Mouse (Mus musculus): ENCODE results near the gene Notum. TPM values are rescaled to one million over a fixed set of nuclear protein-coding genes. Genes with fewer than 3 reads are reported as not detected.

Gene Notum
- polyA plus RNA-seq, 1 experiment from 2014 or later, result 1.3 TPM

GRCm38 (mm10) chr11:120666617-120667016 lies 5.6 kb upstream of the Notum start:
- Histone ChIP-seq H3K4me3 (replicated peaks; ENCODE audit: low read depth, low read length) (no peak overlapping the region), H3K9me3 (ENCODE audit: control insufficient read depth, low read length) (no peaks in the 10 kb centered on the region), H3K9ac (replicated peaks; ENCODE audit: low read length) (0 out of 2 replicates have a peak overlapping the region, but pooled peaks have one; percentile 20), H3K27me3 (ENCODE audit: control insufficient read depth, insufficient read depth, low read length) (peaks cover 15% of the 10 kb centered on the region), H3K27ac (replicated peaks; ENCODE audit: low read depth, low read length) (no peak overlapping the region), H3K4me2 (ENCODE audit: low read length) (no peak overlapping the region), H3K36me3 (ENCODE audit: control insufficient read depth, insufficient read depth, low read length) (no peaks in the 10 kb centered on the region), H3K4me1 (ENCODE audit: control insufficient read depth, insufficient read depth, low read length) (no peaks in the 10 kb centered on the region)
- 10% methylated on average over 3 of the region's 3 CpGs for WGBS
- DNase-seq, result peak; percentile 18
- no peak for ATAC-seq (ENCODE audit: low FRiP score, low TSS enrichment)

- Histone ChIP-seq H3K9ac (replicated peaks; ENCODE audit: low read length) (no peak overlapping the region), H3K9me3 (ENCODE audit: control insufficient read depth, low read length) (no peaks in the 10 kb centered on the region), H3K27ac (replicated peaks; ENCODE audit: low read depth, low read length) (no peak overlapping the region), H3K27me3 (ENCODE audit: control insufficient read depth, insufficient read depth, low read length) (peaks cover 27% of the 10 kb centered on the region), H3K4me2 (ENCODE audit: low read length) (no peak overlapping the region), H3K4me3 (replicated peaks; ENCODE audit: low read depth, low read length) (no peak overlapping the region), H3K4me1 (ENCODE audit: control insufficient read depth, insufficient read depth, low read length) (peaks cover 8% of the 10 kb centered on the region; the same call in 1 of the 2 replicates), H3K36me3 (ENCODE audit: control insufficient read depth, insufficient read depth, low read length) (no peaks in the 10 kb centered on the region)
- no peak for ATAC-seq (ENCODE audit: low FRiP score, low TSS enrichment)
- no peak for DNase-seq
- 70% methylated on average over 3 of the region's 3 CpGs for WGBS
These were observed 4.4 kb upstream of the Notum start for GRCm38 (mm10) chr11:120665406-120665805.

GRCm38 (mm10) chr11:120663714-120664113 lies 2.7 kb upstream of the Notum start:
- Histone ChIP-seq H3K9me3 (ENCODE audit: control insufficient read depth, low read length) (no peaks in the 10 kb centered on the region), H3K4me3 (replicated peaks; ENCODE audit: low read depth, low read length) (no peak overlapping the region), H3K4me2 (ENCODE audit: low read length) (no peak overlapping the region), H3K4me1 (ENCODE audit: control insufficient read depth, insufficient read depth, low read length) (peaks cover 11% of the 10 kb centered on the region; the same call in 1 of the 2 replicates), H3K9ac (replicated peaks; ENCODE audit: low read length) (no peak overlapping the region), H3K36me3 (ENCODE audit: control insufficient read depth, insufficient read depth, low read length) (no peaks in the 10 kb centered on the region), H3K27ac (replicated peaks; ENCODE audit: low read depth, low read length) (no peak overlapping the region), H3K27me3 (ENCODE audit: control insufficient read depth, insufficient read depth, low read length) (peaks cover 44% of the 10 kb centered on the region)
- DNase-seq, result no peak
- no peak for ATAC-seq (ENCODE audit: low FRiP score, low TSS enrichment)
- 48% methylated on average over 5 of the region's 5 CpGs for WGBS

- Histone ChIP-seq H3K27ac (replicated peaks; ENCODE audit: low read depth, low read length) (no peak overlapping the region), H3K9ac (replicated peaks; ENCODE audit: low read length) (no peak overlapping the region), H3K36me3 (ENCODE audit: control insufficient read depth, insufficient read depth, low read length) (no peaks in the 10 kb centered on the region), H3K4me3 (replicated peaks; ENCODE audit: low read depth, low read length) (no peak overlapping the region), H3K9me3 (ENCODE audit: control insufficient read depth, low read length) (no peaks in the 10 kb centered on the region), H3K4me2 (ENCODE audit: low read length) (no peak overlapping the region), H3K4me1 (ENCODE audit: control insufficient read depth, insufficient read depth, low read length) (peaks cover 11% of the 10 kb centered on the region; the same call in 1 of the 2 replicates), H3K27me3 (ENCODE audit: control insufficient read depth, insufficient read depth, low read length) (peaks cover 50% of the 10 kb centered on the region)
- DNase-seq (peak; percentile 6), ATAC-seq (ENCODE audit: low FRiP score, low TSS enrichment) (no peak)
- 20% methylated on average over 6 of the region's 6 CpGs for WGBS
These were observed 1.8 kb upstream of the Notum start for GRCm38 (mm10) chr11:120662759-120663158.

GRCm38 (mm10) chr11:120660301-120661075 lies 487 bp downstream of the Notum start:
- H3K4me3 ChIP-seq (replicated peaks; ENCODE audit: low read depth, low read length), result peak overlapping the region; percentile 31
- WGBS, result under 1% methylated on average over 93 of the region's 95 CpGs

GRCm38 (mm10) chr11:120659509-120660300 lies 1.3 kb downstream of the Notum start:
- Histone ChIP-seq H3K27ac (replicated peaks; ENCODE audit: low read depth, low read length) (no peak overlapping the region), H3K4me2 (ENCODE audit: low read length) (peak overlapping the region; percentile 57), H3K36me3 (ENCODE audit: control insufficient read depth, insufficient read depth, low read length) (no peaks in the 10 kb centered on the region), H3K27me3 (ENCODE audit: control insufficient read depth, insufficient read depth, low read length) (peaks cover 50% of the 10 kb centered on the region), H3K4me3 (replicated peaks; ENCODE audit: low read depth, low read length) (peak overlapping the region; percentile 31), H3K9me3 (ENCODE audit: control insufficient read depth, low read length) (no peaks in the 10 kb centered on the region), H3K4me1 (ENCODE audit: control insufficient read depth, insufficient read depth, low read length) (peaks cover 11% of the 10 kb centered on the region; the same call in 1 of the 2 replicates), H3K9ac (replicated peaks; ENCODE audit: low read length) (0 out of 2 replicates have a peak overlapping the region, but pooled peaks have one; percentile 34)
- ATAC-seq (ENCODE audit: low FRiP score, low TSS enrichment) (no peak), DNase-seq (peak; percentile 7)
- WGBS, result 2% methylated on average over 48 of the region's 50 CpGs

More at GRCm38 (mm10) chr11:120660301-120661075, 487 bp downstream of the Notum start:
- Histone ChIP-seq H3K4me1 (ENCODE audit: control insufficient read depth, insufficient read depth, low read length) (peaks cover 11% of the 10 kb centered on the region; the same call in 1 of the 2 replicates), H3K9me3 (ENCODE audit: control insufficient read depth, low read length) (no peaks in the 10 kb centered on the region), H3K27ac (replicated peaks; ENCODE audit: low read depth, low read length) (no peak overlapping the region), H3K36me3 (ENCODE audit: control insufficient read depth, insufficient read depth, low read length) (no peaks in the 10 kb centered on the region), H3K4me2 (ENCODE audit: low read length) (peak overlapping the region; percentile 57), H3K27me3 (ENCODE audit: control insufficient read depth, insufficient read depth, low read length) (peaks cover 50% of the 10 kb centered on the region), H3K9ac (replicated peaks; ENCODE audit: low read length) (peak overlapping the region; percentile 34; the same call in 1 of the 2 replicates)
- peak; percentile 61 for DNase-seq
- ATAC-seq (ENCODE audit: low FRiP score, low TSS enrichment), result no peak

GRCm38 (mm10) chr11:120658876-120659410 lies 2.0 kb downstream of the Notum start:
- Histone ChIP-seq H3K4me1 (ENCODE audit: control insufficient read depth, insufficient read depth, low read length) (peaks cover 11% of the 10 kb centered on the region; the same call in 1 of the 2 replicates), H3K36me3 (ENCODE audit: control insufficient read depth, insufficient read depth, low read length) (no peaks in the 10 kb centered on the region), H3K9me3 (ENCODE audit: control insufficient read depth, low read length) (no peaks in the 10 kb centered on the region), H3K9ac (replicated peaks; ENCODE audit: low read length) (no peak overlapping the region), H3K27me3 (ENCODE audit: control insufficient read depth, insufficient read depth, low read length) (peaks cover 50% of the 10 kb centered on the region), H3K27ac (replicated peaks; ENCODE audit: low read depth, low read length) (no peak overlapping the region), H3K4me2 (ENCODE audit: low read length) (peak overlapping the region; percentile 3; the same call in 1 of the 2 replicates), H3K4me3 (replicated peaks; ENCODE audit: low read depth, low read length) (0 out of 2 replicates have a peak overlapping the region, but pooled peaks have one; percentile 31)
- WGBS, result 3% methylated on average over 24 of the region's 24 CpGs
- peak; percentile 78 for DNase-seq
- ATAC-seq (ENCODE audit: low FRiP score, low TSS enrichment), result no peak

GRCm38 (mm10) chr11:120657301-120657700 lies 3.7 kb downstream of the Notum start:
- DNase-seq, result no peak
- Histone ChIP-seq H3K27me3 (ENCODE audit: control insufficient read depth, insufficient read depth, low read length) (peaks cover 42% of the 10 kb centered on the region), H3K27ac (replicated peaks; ENCODE audit: low read depth, low read length) (no peak overlapping the region), H3K9ac (replicated peaks; ENCODE audit: low read length) (no peak overlapping the region), H3K4me3 (replicated peaks; ENCODE audit: low read depth, low read length) (no peak overlapping the region), H3K36me3 (ENCODE audit: control insufficient read depth, insufficient read depth, low read length) (no peaks in the 10 kb centered on the region), H3K4me2 (ENCODE audit: low read length) (no peak overlapping the region), H3K9me3 (ENCODE audit: control insufficient read depth, low read length) (no peaks in the 10 kb centered on the region), H3K4me1 (ENCODE audit: control insufficient read depth, insufficient read depth, low read length) (peaks cover 11% of the 10 kb centered on the region; the same call in 1 of the 2 replicates)
- 90% methylated on average over 4 of the region's 4 CpGs for WGBS
- ATAC-seq (ENCODE audit: low FRiP score, low TSS enrichment), result no peak

Measured in midbrain, embryonic 14.5 days (tissue).